Mouse (Mus musculus): ENCODE results near the gene Polr3g. TPM values are rescaled to one million over a fixed set of nuclear protein-coding genes. Genes with fewer than 3 reads are reported as not detected.
"Not testable (repeated sequence)": the region's sequence is repeated elsewhere in the genome, so short reads cannot be mapped to it uniquely, and the experiment has no call there.

Gene Polr3g
- polyA plus RNA-seq, 1 experiment from 2014 or later: 15.2 TPM

DNA sequence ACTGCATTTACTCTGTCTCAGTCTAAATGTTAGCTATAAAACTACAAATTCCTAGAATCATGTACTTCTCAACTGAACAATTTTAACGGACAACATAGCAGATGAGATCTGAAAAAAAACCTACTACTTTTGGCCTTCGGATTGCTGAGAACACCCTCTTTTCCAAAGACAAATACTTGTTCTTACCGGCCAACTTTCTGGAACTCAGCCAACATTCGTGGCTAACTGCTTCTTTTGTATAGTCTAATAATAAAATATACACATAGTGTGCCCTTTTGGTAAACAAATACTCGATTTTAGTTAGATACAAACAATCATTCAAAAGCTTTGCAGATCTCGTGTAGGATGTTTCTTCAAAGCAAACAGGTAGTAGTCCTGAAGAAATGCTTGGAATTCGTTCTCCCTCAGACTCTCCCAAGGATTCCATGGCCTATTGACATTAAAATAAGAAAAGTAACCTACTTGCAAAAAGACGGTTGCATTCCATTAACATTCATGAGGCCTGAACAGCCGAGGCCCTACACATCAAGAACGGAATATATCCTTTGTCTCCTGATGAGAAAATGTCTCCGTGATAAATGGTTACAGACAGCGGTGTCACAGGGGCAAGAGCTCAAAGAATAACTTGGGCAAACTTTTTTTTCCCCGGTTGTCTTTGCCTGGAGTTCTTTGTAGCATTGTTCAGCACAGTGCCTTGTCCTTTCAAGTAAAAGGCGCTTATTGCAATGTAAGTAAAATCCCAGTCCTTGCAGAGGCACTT, 54.5 kb downstream of the Polr3g start:
- no peaks in the 10 kb centered on the region for H3K36me3 ChIP-seq
- ATAC-seq (replicated peaks; ENCODE audit: insufficient number of reproducible peaks, insufficient read depth, low FRiP score, low read depth): no peak
- H3K9ac ChIP-seq: no peak overlapping the region
- H3K4me1 ChIP-seq (replicated peaks): peaks cover 11% of the 10 kb centered on the region
- no peaks in the 10 kb centered on the region for H3K27me3 ChIP-seq
- WGBS: 42% methylated on average over 14 of the region's 14 CpGs
- H3K9me3 ChIP-seq (replicated peaks): no peaks in the 10 kb centered on the region
- 0 out of 2 replicates have a peak overlapping the region, but pooled peaks have one; percentile 88 for H3K27ac ChIP-seq
- H3K4me3 ChIP-seq: no peak overlapping the region
- peak overlapping the region; percentile 74; the same call in 1 of the 2 replicates for H3K4me2 ChIP-seq

DNA sequence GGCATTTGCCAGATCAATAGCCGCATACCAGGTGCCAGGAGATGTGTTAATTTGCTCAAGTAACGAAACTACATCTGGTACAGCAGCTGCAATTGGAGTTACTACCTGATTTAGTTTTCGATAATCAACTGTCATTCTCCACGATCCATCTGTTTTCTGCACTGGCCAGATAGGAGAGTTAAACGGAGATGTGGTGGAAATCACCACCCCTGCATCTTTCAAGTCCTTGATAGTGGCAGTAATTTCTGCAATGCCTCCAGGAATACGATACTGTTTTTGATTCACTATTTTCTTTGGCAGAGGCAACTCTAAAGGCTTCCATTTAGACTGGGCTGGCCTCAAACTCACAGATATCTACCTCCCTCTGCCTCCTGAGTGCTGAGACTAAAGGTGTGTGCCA, 60.4 kb downstream of the Polr3g start:
- not testable (repeated sequence) for ATAC-seq (replicated peaks; ENCODE audit: insufficient number of reproducible peaks, insufficient read depth, low FRiP score, low read depth)

DNA sequence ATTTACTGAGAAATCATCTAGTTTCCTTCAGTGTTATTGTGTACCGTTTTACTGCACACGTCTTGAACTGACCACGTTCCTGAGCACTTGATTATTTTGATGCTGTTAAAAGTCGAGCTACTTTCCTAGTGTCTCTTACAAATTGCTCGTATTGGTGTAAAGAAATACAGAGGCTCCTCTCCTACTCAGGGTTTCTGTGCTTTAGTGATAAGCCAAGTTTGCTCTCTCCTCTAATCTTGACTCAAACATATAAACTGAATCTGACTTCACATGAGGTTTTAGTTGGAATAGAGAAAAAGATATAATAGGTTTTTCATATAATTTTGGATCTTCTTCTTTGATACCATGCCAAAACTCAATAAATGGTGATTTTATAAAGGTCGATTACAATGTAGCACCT, 64.5 kb downstream of the Polr3g start:
- H3K27ac ChIP-seq: no peak overlapping the region

More for the DNA sequence above, 60.4 kb downstream of the Polr3g start:
- not testable (repeated sequence) for H3K9ac ChIP-seq; H3K4me1 ChIP-seq (replicated peaks); H3K4me2 ChIP-seq; H3K36me3 ChIP-seq; H3K27ac ChIP-seq; H3K27me3 ChIP-seq; H3K9me3 ChIP-seq (replicated peaks); H3K4me3 ChIP-seq
- 60% methylated on average over 5 of the region's 6 CpGs for WGBS

DNA sequence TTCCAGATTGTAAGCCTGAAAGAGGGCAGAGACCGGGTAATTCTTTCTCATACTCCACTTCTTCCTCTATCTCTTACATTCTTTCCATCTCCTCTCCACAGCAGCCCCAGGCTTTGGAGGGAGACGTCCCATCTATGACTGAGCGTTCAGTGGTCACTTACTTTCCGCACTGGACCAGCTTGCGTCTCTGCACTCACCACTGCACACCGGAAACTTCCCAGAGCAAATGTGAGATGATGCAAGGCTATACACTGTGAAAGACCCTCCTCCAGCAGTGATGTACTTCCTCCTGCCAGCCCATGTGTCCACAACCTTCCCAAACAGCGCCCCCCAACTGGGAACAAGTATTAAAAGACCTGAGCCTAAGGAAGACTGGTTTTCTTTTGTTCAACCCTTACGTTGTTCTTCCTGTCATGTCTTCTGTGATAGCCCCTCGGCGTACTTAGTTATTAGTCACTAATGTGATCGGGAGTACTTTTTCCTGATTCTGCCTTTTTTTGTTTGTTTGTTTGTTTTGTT, 66.7 kb downstream of the Polr3g start:
- H3K9ac ChIP-seq: no peak overlapping the region
- no peaks in the 10 kb centered on the region for H3K27me3 ChIP-seq
- 80% methylated on average over 11 of the region's 11 CpGs for whole genome bisulfite sequencing
- no peak overlapping the region for H3K27ac ChIP-seq
- no peaks in the 10 kb centered on the region for H3K9me3 ChIP-seq (replicated peaks)
- H3K4me2 ChIP-seq: no peak overlapping the region
- H3K4me1 ChIP-seq (replicated peaks): peaks cover 2% of the 10 kb centered on the region; the same call in 1 of the 2 replicates
- H3K4me3 ChIP-seq: no peak overlapping the region
- H3K36me3 ChIP-seq: no peaks in the 10 kb centered on the region
- no peak for ATAC-seq (replicated peaks; ENCODE audit: insufficient number of reproducible peaks, insufficient read depth, low FRiP score, low read depth)

More for the DNA sequence above, 64.5 kb downstream of the Polr3g start:
- no peak overlapping the region for H3K4me3 ChIP-seq
- peaks cover 2% of the 10 kb centered on the region; the same call in 1 of the 2 replicates for H3K4me1 ChIP-seq (replicated peaks)
- no peaks in the 10 kb centered on the region for H3K27me3 ChIP-seq
- ATAC-seq (replicated peaks; ENCODE audit: insufficient number of reproducible peaks, insufficient read depth, low FRiP score, low read depth): no peak
- no peaks in the 10 kb centered on the region for H3K36me3 ChIP-seq
- H3K9me3 ChIP-seq (replicated peaks): no peaks in the 10 kb centered on the region
- 80% methylated on average over 6 of the region's 6 CpGs for WGBS
- no peak overlapping the region for H3K4me2 ChIP-seq
- no peak overlapping the region for H3K9ac ChIP-seq

DNA sequence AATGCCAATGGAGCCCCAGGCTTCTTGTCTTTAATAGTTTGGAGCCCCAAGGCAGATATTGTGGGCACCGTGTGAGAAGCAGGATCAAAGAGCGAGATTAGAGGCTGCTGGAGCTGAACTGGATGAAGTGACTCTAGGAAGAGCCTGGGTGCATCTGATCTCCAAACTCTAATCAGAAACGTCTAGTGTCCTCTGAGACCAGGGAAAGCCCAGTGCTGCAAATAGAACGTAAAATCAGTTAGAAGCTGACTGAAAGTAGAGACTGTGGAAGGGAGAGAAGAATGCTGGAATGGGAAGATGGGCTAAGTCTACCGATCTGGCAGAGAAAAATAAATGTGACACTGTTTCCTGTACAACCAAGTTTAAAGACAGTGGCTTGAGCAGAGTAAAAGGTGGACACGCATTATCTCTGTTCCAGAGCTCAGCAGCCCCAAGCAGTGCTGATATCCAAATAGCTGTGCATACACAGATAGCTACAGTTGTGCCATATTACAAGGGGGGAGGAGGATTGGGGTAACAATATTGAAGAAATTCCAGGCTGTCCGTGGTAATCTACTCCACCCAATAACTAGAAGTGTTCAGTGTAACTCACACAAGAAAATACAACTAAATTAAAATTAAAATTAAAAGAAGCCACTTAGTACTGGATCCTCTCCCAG, 68.2 kb downstream of the Polr3g start:
- Histone ChIP-seq H3K36me3 (no peaks in the 10 kb centered on the region), H3K9ac (no peak overlapping the region), H3K27ac (no peak overlapping the region), H3K4me1 (replicated peaks) (peaks cover 2% of the 10 kb centered on the region; the same call in 1 of the 2 replicates), H3K4me2 (no peak overlapping the region), H3K9me3 (replicated peaks) (no peaks in the 10 kb centered on the region), H3K4me3 (no peak overlapping the region), H3K27me3 (no peaks in the 10 kb centered on the region)
- 29% methylated on average over 7 of the region's 7 CpGs for WGBS
- ATAC-seq (replicated peaks; ENCODE audit: insufficient number of reproducible peaks, insufficient read depth, low FRiP score, low read depth): no peak

DNA sequence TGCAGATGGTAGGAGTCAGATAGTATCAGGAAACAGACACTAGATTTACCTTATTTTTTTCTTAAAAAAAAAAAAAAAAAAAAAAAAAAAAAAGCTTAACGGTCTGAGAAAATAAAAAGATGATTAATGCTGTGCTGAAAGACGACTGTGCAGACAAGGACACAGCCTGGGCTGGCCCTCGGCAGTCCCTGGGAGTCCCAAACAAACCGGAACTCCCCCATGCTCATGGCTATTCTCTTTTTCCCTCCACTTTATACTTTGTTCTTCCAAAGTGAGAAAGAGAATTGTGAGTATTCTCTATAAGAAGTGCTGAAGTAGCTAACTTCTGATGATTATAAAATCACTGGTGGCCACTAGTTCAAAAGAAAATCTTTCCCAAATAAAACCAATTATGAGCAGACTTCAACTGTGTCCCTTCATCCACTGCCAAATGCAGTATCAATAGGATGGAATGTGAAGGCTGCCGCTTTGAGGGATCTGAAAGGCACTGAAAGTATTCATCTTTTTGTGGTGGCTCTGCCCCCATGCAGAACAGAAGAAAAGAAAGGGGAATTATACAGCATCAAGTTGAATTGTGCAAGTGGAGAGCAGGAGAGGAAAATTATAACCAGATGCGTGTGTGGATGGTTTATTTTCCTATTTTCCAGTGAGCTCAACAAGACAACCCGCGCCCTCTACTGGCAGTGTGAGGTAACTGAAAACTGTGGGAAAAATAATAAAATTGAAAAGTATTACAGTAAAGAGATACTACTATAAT, 69.3 kb downstream of the Polr3g start:
- H3K36me3 ChIP-seq: no peaks in the 10 kb centered on the region
- no peak for ATAC-seq (replicated peaks; ENCODE audit: insufficient number of reproducible peaks, insufficient read depth, low FRiP score, low read depth)
- 17% methylated on average over 8 of the region's 8 CpGs for WGBS
- no peaks in the 10 kb centered on the region for H3K27me3 ChIP-seq
- H3K9ac ChIP-seq: no peak overlapping the region
- H3K4me1 ChIP-seq (replicated peaks): peaks cover 2% of the 10 kb centered on the region; the same call in 1 of the 2 replicates
- H3K27ac ChIP-seq: no peak overlapping the region
- no peaks in the 10 kb centered on the region for H3K9me3 ChIP-seq (replicated peaks)
- peak overlapping the region; percentile 50; the same call in 1 of the 2 replicates for H3K4me2 ChIP-seq
- H3K4me3 ChIP-seq: no peak overlapping the region

DNA sequence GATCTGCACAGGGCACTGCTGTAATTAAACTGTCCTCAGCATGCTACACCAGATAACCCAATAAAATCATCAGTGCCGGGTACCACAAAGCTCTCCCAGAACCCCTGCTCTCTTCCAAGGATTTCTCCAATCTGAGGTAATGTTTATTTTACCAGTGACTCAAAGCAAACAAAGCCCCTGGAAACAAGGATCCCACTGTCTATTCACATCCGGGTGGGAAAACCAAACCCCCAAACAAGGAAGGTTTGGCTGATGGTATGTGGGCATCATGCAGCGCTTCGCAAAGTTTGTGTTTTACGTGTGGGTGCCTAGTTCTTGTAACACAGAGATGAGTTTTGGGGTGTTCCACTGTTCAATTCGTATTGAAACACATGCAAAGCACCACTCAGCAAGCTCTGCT, 69.9 kb downstream of the Polr3g start:
- H3K9ac ChIP-seq: no peak overlapping the region
- WGBS: 47% methylated on average over 6 of the region's 6 CpGs
- no peak for ATAC-seq (replicated peaks; ENCODE audit: insufficient number of reproducible peaks, insufficient read depth, low FRiP score, low read depth)
- no peak overlapping the region for H3K4me2 ChIP-seq
- no peaks in the 10 kb centered on the region for H3K27me3 ChIP-seq
- H3K36me3 ChIP-seq: no peaks in the 10 kb centered on the region
- peaks cover 2% of the 10 kb centered on the region; the same call in 1 of the 2 replicates for H3K4me1 ChIP-seq (replicated peaks)
- H3K27ac ChIP-seq: no peak overlapping the region
- no peak overlapping the region for H3K4me3 ChIP-seq
- H3K9me3 ChIP-seq (replicated peaks): no peaks in the 10 kb centered on the region

DNA sequence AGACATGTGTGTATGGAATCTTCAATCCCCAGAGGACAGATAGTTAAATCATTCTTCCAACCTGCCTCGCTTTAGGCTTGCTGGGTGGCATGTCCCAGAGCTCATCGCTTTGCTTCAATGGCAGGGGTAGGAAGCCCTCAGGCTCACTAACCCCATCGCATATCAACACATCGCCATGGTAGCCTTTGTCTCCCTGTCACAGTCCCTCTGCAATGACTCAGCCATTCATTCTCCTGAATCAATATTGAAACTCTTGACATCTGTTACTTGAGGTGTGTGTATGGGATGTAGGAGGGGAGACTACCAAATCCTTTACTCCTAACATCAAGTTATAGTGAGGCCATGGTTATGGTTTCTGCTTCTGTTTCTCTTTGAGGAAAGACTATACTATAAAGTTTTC, 71.2 kb downstream of the Polr3g start:
- peaks cover 2% of the 10 kb centered on the region; the same call in 1 of the 2 replicates for H3K4me1 ChIP-seq (replicated peaks)
- H3K36me3 ChIP-seq: no peaks in the 10 kb centered on the region
- no peak overlapping the region for H3K27ac ChIP-seq
- no peak overlapping the region for H3K4me3 ChIP-seq
- no peak overlapping the region for H3K9ac ChIP-seq
- no peaks in the 10 kb centered on the region for H3K27me3 ChIP-seq
- H3K4me2 ChIP-seq: no peak overlapping the region
- H3K9me3 ChIP-seq (replicated peaks): no peaks in the 10 kb centered on the region
- WGBS: 50% methylated on average over 4 of the region's 4 CpGs
- ATAC-seq (replicated peaks; ENCODE audit: insufficient number of reproducible peaks, insufficient read depth, low FRiP score, low read depth): no peak

DNA sequence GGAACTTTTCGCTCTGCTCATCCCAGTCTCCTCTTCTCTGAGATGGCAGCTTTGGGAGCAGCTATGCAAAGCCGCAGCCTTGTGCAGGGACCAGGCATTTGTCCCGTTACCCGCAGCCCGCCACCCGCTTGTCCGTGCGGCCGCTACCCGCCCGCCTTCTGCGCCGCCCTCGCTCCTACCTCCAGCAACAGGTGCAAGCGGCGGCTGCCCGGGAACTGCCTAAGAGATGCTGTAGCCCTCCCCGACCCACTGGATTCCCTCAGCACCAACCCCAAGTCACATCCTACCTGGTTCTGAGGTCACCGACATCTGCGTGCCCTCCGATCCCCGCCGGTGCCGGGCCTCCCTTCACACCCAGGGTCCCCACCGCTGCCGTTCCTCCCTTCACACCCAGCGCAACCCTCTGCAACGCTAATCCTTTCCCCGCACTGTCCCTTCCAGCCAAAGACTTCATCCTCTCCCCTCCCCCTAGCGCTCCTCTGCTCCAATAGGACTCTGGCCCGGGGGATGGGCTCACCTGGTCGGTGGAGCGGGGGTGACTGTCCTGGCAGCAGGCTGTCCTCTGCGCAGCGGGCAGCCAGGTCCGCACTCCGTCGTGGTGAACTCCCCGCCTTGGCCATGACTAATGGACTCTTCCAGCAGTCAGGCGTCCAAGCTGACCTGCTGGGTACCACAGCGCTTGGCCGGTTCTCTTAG, 77.9 kb downstream of the Polr3g start, which contains the start of gene Adgrv1:
TSS of gene Adgrv1 (minus strand) at position 435 of the 696 bp plus-strand sequence.
- Histone ChIP-seq H3K4me1 (replicated peaks) (peaks cover 6% of the 10 kb centered on the region), H3K4me2 (peak within 1 kb of the TSS; percentile 92), H3K27me3 (peaks cover 24% of the 10 kb centered on the region), H3K4me3 (peak within 1 kb of the TSS; percentile 56), H3K9ac (peak within 1 kb of the TSS; percentile 31), H3K36me3 (no peaks in the 10 kb centered on the region), H3K9me3 (replicated peaks) (no peaks in the 10 kb centered on the region), H3K27ac (no peak within 1 kb of the TSS)
- peak; percentile 98 for ATAC-seq (replicated peaks; ENCODE audit: insufficient number of reproducible peaks, insufficient read depth, low FRiP score, low read depth)
- WGBS: 2% methylated on average over 42 of the region's 42 CpGs

DNA sequence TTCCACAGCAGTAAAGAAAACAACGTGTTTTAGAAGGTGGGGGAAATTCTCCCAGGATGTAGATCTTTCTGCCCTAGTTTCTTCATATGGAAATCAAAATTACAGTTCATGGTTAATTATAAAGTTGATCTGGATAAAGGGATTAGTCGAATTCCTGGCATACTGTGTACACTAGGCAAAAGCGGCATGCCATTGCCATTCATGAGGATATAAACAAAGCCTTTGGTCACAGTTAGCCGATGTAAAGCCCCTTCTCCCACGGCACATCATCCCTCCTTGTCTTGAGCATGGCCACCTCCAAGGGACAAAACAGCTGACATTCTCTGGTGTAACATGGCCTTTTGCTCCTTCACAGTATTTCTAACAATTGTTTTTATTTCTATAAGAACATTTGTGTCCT, 80.2 kb downstream of the Polr3g start:
- no peaks in the 10 kb centered on the region for H3K9me3 ChIP-seq (replicated peaks)
- no peak overlapping the region for H3K27ac ChIP-seq
- H3K36me3 ChIP-seq: no peaks in the 10 kb centered on the region
- H3K4me2 ChIP-seq: no peak overlapping the region
- WGBS: 72% methylated on average over 5 of the region's 5 CpGs
- H3K4me1 ChIP-seq (replicated peaks): peaks cover 6% of the 10 kb centered on the region
- ATAC-seq (replicated peaks; ENCODE audit: insufficient number of reproducible peaks, insufficient read depth, low FRiP score, low read depth): no peak
- H3K27me3 ChIP-seq: peaks cover 24% of the 10 kb centered on the region
- H3K9ac ChIP-seq: no peak overlapping the region
- H3K4me3 ChIP-seq: no peak overlapping the region
